Mouse (Mus musculus): ENCODE data around the gene Bod1. TPM values are rescaled to one million over a fixed set of nuclear protein-coding genes. Genes with fewer than 3 reads are reported as not detected.

The Bod1 gene
- polyA plus RNA-seq, 1 experiment from 2014 or later: 98.4 TPM

GRCm38 (mm10) chr11:31620796-31621195 is 50.9 kb downstream of the Bod1 start:
- Histone ChIP-seq H3K36me3 (ENCODE audit: control insufficient read depth, insufficient read depth, low read length) (no peaks in the 10 kb centered on the region), H3K27ac (replicated peaks in 1 of 2; ENCODE audit: control insufficient read depth in 1 of 2, insufficient read depth in 1 of 2, low read depth in 2 of 2, low read length in 2 of 2) (no peak overlapping the region), H3K9me3 (ENCODE audit: control insufficient read depth, low read length) (no peaks in the 10 kb centered on the region), H3K4me3 (ENCODE audit: control insufficient read depth in 1 of 2, insufficient read depth in 1 of 2, low read depth in 1 of 2, low read length in 2 of 2) (no peak overlapping the region), H3K4me2 (ENCODE audit: low read length) (no peak overlapping the region), H3K4me1 (ENCODE audit: control insufficient read depth in 2 of 2, insufficient read depth in 2 of 2, low read length in 2 of 2) (peaks cover 7 to 11% of the 10 kb centered on the region in 2 experiments), H3K9ac (ENCODE audit: low read length) (no peak overlapping the region), H3K27me3 (ENCODE audit: control insufficient read depth, insufficient read depth, low read length) (no peaks in the 10 kb centered on the region)
- WGBS: 48% methylated on average over 2 of the region's 2 CpGs
- no peak for ATAC-seq (ENCODE audit: insufficient number of reproducible peaks, insufficient read depth, low FRiP score, low read depth)

- no peak overlapping the region for H3K27ac ChIP-seq (replicated peaks in 1 of 2; ENCODE audit: control insufficient read depth in 1 of 2, insufficient read depth in 1 of 2, low read depth in 2 of 2, low read length in 2 of 2)
- H3K9me3 ChIP-seq (ENCODE audit: control insufficient read depth, low read length): no peaks in the 10 kb centered on the region
- 45% methylated on average over 3 of the region's 3 CpGs for WGBS
- H3K4me2 ChIP-seq (ENCODE audit: low read length): no peak overlapping the region
- ATAC-seq (ENCODE audit: insufficient number of reproducible peaks, insufficient read depth, low FRiP score, low read depth): no peak
- peaks cover 10 to 19% of the 10 kb centered on the region in 2 experiments for H3K4me1 ChIP-seq (ENCODE audit: control insufficient read depth in 2 of 2, insufficient read depth in 2 of 2, low read length in 2 of 2)
- H3K36me3 ChIP-seq (ENCODE audit: control insufficient read depth, insufficient read depth, low read length): no peaks in the 10 kb centered on the region
- H3K4me3 ChIP-seq (ENCODE audit: control insufficient read depth in 1 of 2, insufficient read depth in 1 of 2, low read depth in 1 of 2, low read length in 2 of 2): no peak overlapping the region
- H3K9ac ChIP-seq (ENCODE audit: low read length): no peak overlapping the region
- H3K27me3 ChIP-seq (ENCODE audit: control insufficient read depth, insufficient read depth, low read length): no peaks in the 10 kb centered on the region
Observed at GRCm38 (mm10) chr11:31617797-31618196, 53.9 kb downstream of the Bod1 start.

GRCm38 (mm10) chr11:31617236-31617635 is 54.4 kb downstream of the Bod1 start:
- Histone ChIP-seq H3K27me3 (ENCODE audit: control insufficient read depth, insufficient read depth, low read length) (no peaks in the 10 kb centered on the region), H3K36me3 (ENCODE audit: control insufficient read depth, insufficient read depth, low read length) (no peaks in the 10 kb centered on the region), H3K9me3 (ENCODE audit: control insufficient read depth, low read length) (no peaks in the 10 kb centered on the region), H3K4me3 (ENCODE audit: control insufficient read depth in 1 of 2, insufficient read depth in 1 of 2, low read depth in 1 of 2, low read length in 2 of 2) (no peak overlapping the region), H3K4me1 (ENCODE audit: control insufficient read depth in 2 of 2, insufficient read depth in 2 of 2, low read length in 2 of 2) (peaks cover 10 to 19% of the 10 kb centered on the region in 2 experiments), H3K9ac (ENCODE audit: low read length) (no peak overlapping the region), H3K27ac (replicated peaks in 1 of 2; ENCODE audit: control insufficient read depth in 1 of 2, insufficient read depth in 1 of 2, low read depth in 2 of 2, low read length in 2 of 2) (no peak overlapping the region), H3K4me2 (ENCODE audit: low read length) (no peak overlapping the region)
- 29% methylated on average over 3 of the region's 3 CpGs for WGBS
- peak; percentile 78 for ATAC-seq (ENCODE audit: insufficient number of reproducible peaks, insufficient read depth, low FRiP score, low read depth)

GRCm38 (mm10) chr11:31616722-31617121 is 55.0 kb downstream of the Bod1 start:
- peaks cover 10 to 19% of the 10 kb centered on the region in 2 experiments for H3K4me1 ChIP-seq (ENCODE audit: control insufficient read depth in 2 of 2, insufficient read depth in 2 of 2, low read length in 2 of 2)
- no peak overlapping the region for H3K4me2 ChIP-seq (ENCODE audit: low read length)
- no peak overlapping the region for H3K27ac ChIP-seq (replicated peaks in 1 of 2; ENCODE audit: control insufficient read depth in 1 of 2, insufficient read depth in 1 of 2, low read depth in 2 of 2, low read length in 2 of 2)
- H3K27me3 ChIP-seq (ENCODE audit: control insufficient read depth, insufficient read depth, low read length): no peaks in the 10 kb centered on the region
- WGBS: 58% methylated on average over 4 of the region's 4 CpGs
- no peak for ATAC-seq (ENCODE audit: insufficient number of reproducible peaks, insufficient read depth, low FRiP score, low read depth)
- H3K9me3 ChIP-seq (ENCODE audit: control insufficient read depth, low read length): no peaks in the 10 kb centered on the region
- no peak overlapping the region for H3K9ac ChIP-seq (ENCODE audit: low read length)
- H3K4me3 ChIP-seq (ENCODE audit: control insufficient read depth in 1 of 2, insufficient read depth in 1 of 2, low read depth in 1 of 2, low read length in 2 of 2): no peak overlapping the region
- H3K36me3 ChIP-seq (ENCODE audit: control insufficient read depth, insufficient read depth, low read length): no peaks in the 10 kb centered on the region

Other genes starting within 250 kb of the Bod1 start
- 14.8 and 15.4 TPM in 2 replicates for gene Cpeb4, start 200.3 kb upstream of the Bod1 start, polyA plus RNA-seq (2014; fragmentation: Nextera tagmentation; extraction: Ambion mirVana)